Mouse (Mus musculus): ENCODE results near the gene Kif3c. TPM values are rescaled to one million over a fixed set of nuclear protein-coding genes. Genes with fewer than 3 reads are reported as not detected.
"Not testable (repeated sequence)": the region's sequence is repeated elsewhere in the genome, so short reads cannot be mapped to it uniquely, and the experiment has no call there.

Kif3c gene
- polyA plus RNA-seq, 1 experiment from 2014 or later: 11.8 TPM

- Histone ChIP-seq H3K4me1 (no peaks in the 10 kb centered on the region), H3K9ac (no peak overlapping the region), H3K27ac (no peak overlapping the region), H3K4me3 (no peak overlapping the region), H3K4me2 (no peak overlapping the region), H3K9me3 (no peaks in the 10 kb centered on the region), H3K36me3 (peaks cover 21% of the 10 kb centered on the region), H3K27me3 (no peaks in the 10 kb centered on the region)
- peak; percentile 65 for ATAC-seq (ENCODE audit: borderline replicate concordance, extremely low read depth, low FRiP score, low TSS enrichment)
- WGBS: 31% methylated on average over 12 of the region's 12 CpGs
Observed at GRCm38 (mm10) chr12:3390577-3391262, 25.8 kb downstream of the Kif3c start.

GRCm38 (mm10) chr12:3391276-3391675 is 26.3 kb downstream of the Kif3c start:
- H3K9ac ChIP-seq: no peak overlapping the region
- no peaks in the 10 kb centered on the region for H3K9me3 ChIP-seq
- ATAC-seq (ENCODE audit: borderline replicate concordance, extremely low read depth, low FRiP score, low TSS enrichment): no peak
- no peaks in the 10 kb centered on the region for H3K4me1 ChIP-seq
- WGBS: 79% methylated on average over 1 of the region's 1 CpGs
- no peak overlapping the region for H3K4me3 ChIP-seq
- peaks cover 21% of the 10 kb centered on the region for H3K36me3 ChIP-seq
- no peaks in the 10 kb centered on the region for H3K27me3 ChIP-seq
- H3K27ac ChIP-seq: no peak overlapping the region
- H3K4me2 ChIP-seq: no peak overlapping the region

- ATAC-seq (ENCODE audit: borderline replicate concordance, extremely low read depth, low FRiP score, low TSS enrichment): no peak
- Histone ChIP-seq H3K9me3 (no peaks in the 10 kb centered on the region), H3K4me1 (no peaks in the 10 kb centered on the region), H3K27ac (no peak overlapping the region), H3K27me3 (no peaks in the 10 kb centered on the region), H3K4me2 (no peak overlapping the region), H3K4me3 (no peak overlapping the region), H3K36me3 (peaks cover 18% of the 10 kb centered on the region), H3K9ac (no peak overlapping the region)
- WGBS: 86% methylated on average over 4 of the region's 4 CpGs
Observed at GRCm38 (mm10) chr12:3393140-3393539, 28.2 kb downstream of the Kif3c start.

GRCm38 (mm10) chr12:3396931-3397330 is 32.0 kb downstream of the Kif3c start:
- Histone ChIP-seq H3K4me2 (no peak overlapping the region), H3K9ac (no peak overlapping the region), H3K36me3 (peaks cover 12% of the 10 kb centered on the region; the same call in 1 of the 2 replicates), H3K27me3 (no peaks in the 10 kb centered on the region), H3K4me3 (no peak overlapping the region), H3K27ac (no peak overlapping the region), H3K4me1 (no peaks in the 10 kb centered on the region), H3K9me3 (no peaks in the 10 kb centered on the region)
- no peak for ATAC-seq (ENCODE audit: borderline replicate concordance, extremely low read depth, low FRiP score, low TSS enrichment)
- 93% methylated on average over 8 of the region's 8 CpGs for WGBS

GRCm38 (mm10) chr12:3405662-3406061 is 40.7 kb downstream of the Kif3c start:
- not testable (repeated sequence) for H3K4me2 ChIP-seq; H3K9ac ChIP-seq; H3K4me1 ChIP-seq; ATAC-seq (ENCODE audit: borderline replicate concordance, extremely low read depth, low FRiP score, low TSS enrichment); H3K9me3 ChIP-seq; H3K27me3 ChIP-seq; H3K27ac ChIP-seq; H3K4me3 ChIP-seq
- 81% methylated on average over 3 of the region's 3 CpGs for WGBS
- H3K36me3 ChIP-seq: peaks cover 24% of the 10 kb centered on the region; the same call in 1 of the 2 replicates

- H3K4me3 ChIP-seq: no peak overlapping the region
- no peaks in the 10 kb centered on the region for H3K4me1 ChIP-seq
- no peak overlapping the region for H3K9ac ChIP-seq
- 88% methylated on average over 6 of the region's 6 CpGs for WGBS
- no peak for ATAC-seq (ENCODE audit: borderline replicate concordance, extremely low read depth, low FRiP score, low TSS enrichment)
- H3K36me3 ChIP-seq: peaks cover 19% of the 10 kb centered on the region; the same call in 1 of the 2 replicates
- no peaks in the 10 kb centered on the region for H3K9me3 ChIP-seq
- no peak overlapping the region for H3K4me2 ChIP-seq
- H3K27ac ChIP-seq: no peak overlapping the region
- no peaks in the 10 kb centered on the region for H3K27me3 ChIP-seq
Observed at GRCm38 (mm10) chr12:3406585-3406984, 41.7 kb downstream of the Kif3c start.

- Histone ChIP-seq H3K9ac (no peak overlapping the region), H3K9me3 (no peaks in the 10 kb centered on the region), H3K27me3 (no peaks in the 10 kb centered on the region), H3K27ac (no peak overlapping the region), H3K4me2 (no peak overlapping the region), H3K36me3 (peaks cover 4% of the 10 kb centered on the region; the same call in 1 of the 2 replicates), H3K4me3 (no peak overlapping the region), H3K4me1 (no peaks in the 10 kb centered on the region)
- 83% methylated on average over 4 of the region's 4 CpGs for WGBS
- ATAC-seq (ENCODE audit: borderline replicate concordance, extremely low read depth, low FRiP score, low TSS enrichment): no peak
Observed at GRCm38 (mm10) chr12:3414956-3415355, 50.0 kb downstream of the Kif3c start.

GRCm38 (mm10) chr12:3418761-3419160 is 53.8 kb downstream of the Kif3c start:
- peaks cover 9% of the 10 kb centered on the region; the same call in 1 of the 2 replicates for H3K36me3 ChIP-seq
- H3K4me3 ChIP-seq: no peak overlapping the region
- H3K9me3 ChIP-seq: no peaks in the 10 kb centered on the region
- H3K4me1 ChIP-seq: no peaks in the 10 kb centered on the region
- no peak for ATAC-seq (ENCODE audit: borderline replicate concordance, extremely low read depth, low FRiP score, low TSS enrichment)
- H3K27ac ChIP-seq: no peak overlapping the region
- 91% methylated on average over 3 of the region's 3 CpGs for WGBS
- H3K9ac ChIP-seq: no peak overlapping the region
- no peaks in the 10 kb centered on the region for H3K27me3 ChIP-seq
- no peak overlapping the region for H3K4me2 ChIP-seq

GRCm38 (mm10) chr12:3420519-3420918 is 55.6 kb downstream of the Kif3c start:
- Histone ChIP-seq H3K9me3 (no peaks in the 10 kb centered on the region), H3K4me3 (no peak overlapping the region), H3K27me3 (no peaks in the 10 kb centered on the region), H3K4me2 (no peak overlapping the region), H3K36me3 (peaks cover 9% of the 10 kb centered on the region; the same call in 1 of the 2 replicates), H3K9ac (no peak overlapping the region), H3K27ac (no peak overlapping the region), H3K4me1 (peaks cover 13% of the 10 kb centered on the region)
- ATAC-seq (ENCODE audit: borderline replicate concordance, extremely low read depth, low FRiP score, low TSS enrichment): no peak
- WGBS: 79% methylated on average over 2 of the region's 2 CpGs

- Histone ChIP-seq H3K4me1 (peaks cover 16% of the 10 kb centered on the region), H3K9ac (no peak overlapping the region), H3K9me3 (no peaks in the 10 kb centered on the region), H3K36me3 (0 out of 2 replicates have a peak, but pooled peaks cover 5% of the 10 kb centered on the region), H3K4me3 (no peak overlapping the region), H3K27me3 (no peaks in the 10 kb centered on the region), H3K4me2 (no peak overlapping the region), H3K27ac (no peak overlapping the region)
- 98% methylated on average over 1 of the region's 1 CpGs for WGBS
- no peak for ATAC-seq (ENCODE audit: borderline replicate concordance, extremely low read depth, low FRiP score, low TSS enrichment)
Observed at GRCm38 (mm10) chr12:3422786-3423185, 57.9 kb downstream of the Kif3c start.

- H3K4me2 ChIP-seq: no peak overlapping the region
- no peak overlapping the region for H3K9ac ChIP-seq
Observed at GRCm38 (mm10) chr12:3424179-3424578, 59.2 kb downstream of the Kif3c start.

GRCm38 (mm10) chr12:3425375-3426341 is 60.7 kb downstream of the Kif3c start:
- 31% methylated on average over 15 of the region's 15 CpGs for WGBS
- peaks cover 27% of the 10 kb centered on the region for H3K4me1 ChIP-seq
- peak overlapping the region; percentile 33 for H3K9ac ChIP-seq
- ATAC-seq (ENCODE audit: borderline replicate concordance, extremely low read depth, low FRiP score, low TSS enrichment): peak; percentile 51
- H3K27me3 ChIP-seq: no peaks in the 10 kb centered on the region
- peak overlapping the region; percentile 69 for H3K4me2 ChIP-seq
- H3K4me3 ChIP-seq: peak overlapping the region; percentile 90
- H3K27ac ChIP-seq: peak overlapping the region; percentile 98
- H3K36me3 ChIP-seq: 0 out of 2 replicates have a peak, but pooled peaks cover 5% of the 10 kb centered on the region
- no peaks in the 10 kb centered on the region for H3K9me3 ChIP-seq

More at GRCm38 (mm10) chr12:3424179-3424578, 59.2 kb downstream of the Kif3c start:
- no peak overlapping the region for H3K27ac ChIP-seq
- WGBS: 76% methylated on average over 2 of the region's 2 CpGs
- H3K36me3 ChIP-seq: 0 out of 2 replicates have a peak, but pooled peaks cover 5% of the 10 kb centered on the region
- no peak overlapping the region for H3K4me3 ChIP-seq
- no peaks in the 10 kb centered on the region for H3K9me3 ChIP-seq
- no peak for ATAC-seq (ENCODE audit: borderline replicate concordance, extremely low read depth, low FRiP score, low TSS enrichment)
- H3K4me1 ChIP-seq: peaks cover 23% of the 10 kb centered on the region
- no peaks in the 10 kb centered on the region for H3K27me3 ChIP-seq
